Mouse (Mus musculus) splenic B cell, adult 2 months (primary cell): ENCODE data around the gene Luzp1.

Experiments
- DNase-seq: peaks from one replicate; pipeline ENCODE4 v3.0.0-alpha.2; 2011; ENCODE audit warnings: low read depth, low spot score
- H3K27me3 ChIP-seq: 2 replicates; pipeline ENCODE4 v1.6.1; 2012; ENCODE audit warnings: mild to moderate bottlenecking, low read length, moderate library complexity, mixed read lengths; ENCODE audit not compliant: control insufficient read depth, poor library complexity, insufficient read depth, severe bottlenecking
- H3K36me3 ChIP-seq: 2 replicates; pipeline ENCODE4 v1.6.1; 2012; ENCODE audit warnings: mild to moderate bottlenecking, low read length, moderate library complexity, mixed read lengths; ENCODE audit not compliant: control insufficient read depth, poor library complexity, insufficient read depth, severe bottlenecking

The Luzp1 gene

DNA sequence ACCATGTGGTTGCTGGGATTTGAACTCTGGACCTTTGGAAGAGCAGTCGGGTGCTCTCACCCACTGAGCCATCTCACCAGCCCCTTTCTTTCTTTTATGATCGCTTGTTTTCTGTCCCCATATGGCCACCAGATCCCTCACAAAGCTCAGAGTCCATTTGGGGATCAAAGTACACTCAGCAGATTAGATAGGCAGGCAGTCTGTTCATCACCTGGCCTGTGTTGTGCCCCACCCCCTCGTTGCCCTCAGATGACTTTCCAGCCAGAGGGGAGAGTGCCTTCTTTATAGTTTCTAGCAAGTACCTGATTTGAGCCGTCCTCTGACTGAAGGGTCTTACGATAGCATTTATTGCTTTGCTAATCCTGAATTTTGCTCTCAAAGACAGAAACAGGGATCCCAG, 16.8 kb upstream of the Luzp1 start:
- DNase-seq = no peak
- no peaks in the 10 kb centered on the region for H3K36me3 ChIP-seq
- no peaks in the 10 kb centered on the region for H3K27me3 ChIP-seq

DNA sequence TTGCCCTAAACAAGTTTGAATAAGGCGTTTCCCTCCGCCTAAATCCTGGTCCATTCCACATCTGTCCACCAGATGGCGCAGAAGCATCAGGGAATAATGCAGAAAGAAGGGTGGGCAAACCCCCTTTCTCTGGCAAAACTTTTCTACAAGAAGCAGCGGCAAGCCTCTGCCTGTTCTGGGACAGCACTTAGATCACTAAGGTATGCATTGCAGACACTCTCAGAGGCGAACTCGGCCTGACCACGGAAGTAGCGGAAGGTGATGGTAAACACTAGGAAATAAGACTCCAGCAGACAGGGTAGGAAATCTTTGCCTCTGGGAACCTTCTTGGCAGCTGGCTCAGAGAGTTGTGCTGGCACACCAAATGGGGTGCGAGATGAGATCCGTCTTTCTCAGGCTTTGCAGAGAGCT, 14.7 kb upstream of the Luzp1 start:
- peak; percentile 74 for DNase-seq
- no peaks in the 10 kb centered on the region for H3K36me3 ChIP-seq

DNA sequence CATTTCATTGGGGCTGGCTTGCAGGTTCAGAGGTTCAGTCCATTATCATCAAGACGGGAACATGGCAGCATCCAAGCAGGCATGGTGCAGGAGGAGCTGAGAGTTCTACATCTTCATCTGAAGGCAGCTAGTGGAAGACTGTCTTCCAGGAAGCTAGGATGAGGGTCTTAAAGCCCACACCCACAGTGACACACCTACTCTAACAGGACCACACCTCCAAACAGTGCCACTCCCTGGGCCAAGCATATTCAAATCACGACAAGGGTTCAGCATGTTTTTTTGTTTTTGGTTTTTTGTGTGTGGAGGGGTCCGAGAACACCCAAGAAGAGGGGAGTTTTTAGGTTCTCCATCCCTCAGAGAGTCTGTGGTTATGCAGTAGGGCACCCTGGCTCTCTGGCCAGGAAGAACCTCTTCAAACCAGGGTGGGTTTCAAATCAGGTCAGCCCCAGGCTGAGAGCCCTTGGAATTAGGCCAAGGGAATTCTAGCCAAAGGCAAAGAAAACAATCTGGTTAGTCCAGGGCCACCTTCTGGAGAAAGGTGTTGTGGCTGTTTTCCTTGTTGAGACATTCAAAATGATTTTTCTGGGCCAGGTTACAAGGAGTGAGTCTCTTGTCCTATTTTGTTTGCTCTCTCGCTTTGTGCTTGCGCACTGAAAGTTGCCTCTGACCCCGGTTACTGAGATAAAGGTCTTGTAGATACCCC, 12.9 kb upstream of the Luzp1 start:
- no peak for DNase-seq
- H3K27me3 ChIP-seq = no peaks in the 10 kb centered on the region

More for the DNA sequence above, 14.7 kb upstream of the Luzp1 start:
- no peaks in the 10 kb centered on the region for H3K27me3 ChIP-seq

DNA sequence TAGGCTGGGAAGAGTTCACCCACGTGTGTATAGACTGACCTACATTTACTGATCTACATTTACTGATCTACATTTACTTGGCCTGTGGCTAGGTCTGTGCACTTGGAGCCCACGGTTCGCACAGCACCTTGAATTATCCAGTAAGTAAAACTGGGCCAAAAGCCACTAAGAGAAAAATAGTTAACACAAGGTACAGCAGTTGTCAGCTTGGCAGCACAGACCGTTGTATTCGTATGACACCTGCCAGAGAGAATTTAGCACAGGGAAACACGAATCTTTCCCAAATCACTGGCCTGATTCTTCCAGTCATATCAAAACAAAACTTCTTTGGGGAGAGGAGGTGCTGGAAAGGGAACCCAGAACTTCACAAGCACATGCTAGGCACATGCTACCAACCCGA, 11.3 kb upstream of the Luzp1 start:
- DNase-seq = no peak
- Histone ChIP-seq H3K27me3 (no peaks in the 10 kb centered on the region), H3K36me3 (no peaks in the 10 kb centered on the region)

More for the DNA sequence above, 12.9 kb upstream of the Luzp1 start:
- no peaks in the 10 kb centered on the region for H3K36me3 ChIP-seq

DNA sequence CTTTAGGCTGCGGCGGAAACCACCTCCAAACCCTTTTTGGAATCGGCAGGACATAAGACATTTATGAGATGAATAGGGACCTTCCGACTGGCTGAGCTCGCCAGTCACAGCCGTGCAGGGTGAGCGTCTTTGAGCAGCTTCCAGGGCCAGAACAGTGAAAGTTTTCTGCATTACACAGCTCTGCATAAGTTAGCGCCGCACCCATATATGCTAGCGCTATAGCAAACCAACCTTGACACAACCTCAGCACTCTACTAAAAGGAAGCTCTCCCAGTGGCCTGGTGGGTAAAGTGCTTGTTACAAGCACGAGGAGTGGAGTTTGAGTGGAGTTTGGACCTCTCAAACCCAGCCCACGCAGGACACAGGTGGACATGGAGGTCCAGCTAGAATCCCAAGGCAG, 10.4 kb upstream of the Luzp1 start:
- DNase-seq = no peak
- Histone ChIP-seq H3K36me3 (no peaks in the 10 kb centered on the region), H3K27me3 (no peaks in the 10 kb centered on the region)

DNA sequence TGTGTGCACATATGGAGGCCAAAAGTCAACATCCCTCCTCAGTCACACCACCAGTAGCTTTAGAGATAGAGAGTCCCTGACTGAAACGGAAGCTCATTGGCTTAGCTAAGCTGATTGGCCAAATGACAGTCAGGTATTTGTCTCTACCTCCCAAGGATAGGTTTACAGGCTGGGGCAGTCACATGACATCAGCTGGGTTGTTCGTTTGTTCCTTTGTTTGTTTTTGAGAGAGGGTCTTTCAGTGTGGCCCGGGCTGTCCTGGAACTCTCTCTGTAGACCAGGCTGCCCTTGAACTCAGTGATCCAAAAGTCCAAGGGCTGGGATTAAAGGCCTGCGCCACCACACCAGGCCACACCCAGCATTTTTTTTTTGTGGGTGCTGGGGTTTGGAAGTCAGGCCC, 8.4 kb upstream of the Luzp1 start:
- no peak for DNase-seq
- Histone ChIP-seq H3K36me3 (no peaks in the 10 kb centered on the region), H3K27me3 (no peaks in the 10 kb centered on the region)

DNA sequence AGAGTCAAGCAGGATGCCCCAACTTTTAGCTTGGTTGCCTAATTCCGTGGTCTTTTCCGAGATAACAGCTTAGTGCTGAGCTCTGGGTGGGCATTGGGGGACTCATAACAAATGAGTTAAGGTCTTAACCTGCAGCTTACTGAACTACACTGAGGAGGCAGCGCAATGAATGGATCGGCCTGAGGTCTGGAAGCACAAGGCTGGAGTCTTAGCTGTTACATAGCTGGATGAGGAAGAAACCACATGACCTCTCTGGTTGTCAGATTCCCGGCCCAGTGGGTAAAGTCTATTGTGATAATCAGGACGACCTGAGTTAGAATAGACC, 7.8 kb upstream of the Luzp1 start:
- no peak for DNase-seq
- Histone ChIP-seq H3K36me3 (no peaks in the 10 kb centered on the region), H3K27me3 (no peaks in the 10 kb centered on the region)

DNA sequence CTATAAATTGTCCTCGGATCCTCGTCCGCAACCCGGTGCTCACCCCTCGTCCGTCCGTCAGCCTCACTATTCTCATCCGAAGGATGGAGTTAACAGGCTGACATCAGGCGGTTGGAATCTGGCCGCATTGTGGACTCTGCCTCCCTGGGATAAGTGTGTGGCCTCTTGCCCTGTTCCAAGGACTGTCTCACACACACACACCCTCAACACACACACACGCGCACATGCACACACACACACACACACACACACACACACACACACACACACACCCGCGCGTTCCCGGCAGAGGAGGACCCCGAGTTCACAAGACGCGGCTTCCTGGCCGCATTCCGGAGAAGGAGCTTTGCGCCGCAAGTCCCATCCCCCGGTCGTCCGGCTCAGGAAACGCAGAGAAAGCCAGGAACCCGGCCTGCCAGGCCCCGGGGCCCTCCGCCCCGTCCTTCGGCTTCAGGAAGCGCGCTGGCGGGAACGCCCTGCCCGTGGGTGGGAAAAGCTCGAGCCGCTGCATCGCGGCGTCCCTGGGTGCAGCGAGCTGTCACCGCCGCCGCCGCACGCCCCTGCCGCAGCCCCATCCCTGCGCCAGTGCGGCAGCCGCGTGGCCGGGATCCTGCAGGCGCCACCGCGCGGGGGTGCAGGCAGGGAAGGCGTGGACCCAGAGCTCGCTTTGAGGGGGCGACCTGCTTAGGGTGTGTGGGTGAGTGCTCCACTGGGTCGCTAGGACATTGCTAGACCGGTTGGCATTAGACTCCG, 7.3 kb upstream of the Luzp1 start, which contains the start of gene 6030445D17Rik:
Gene 6030445D17Rik, plus strand, starts transcription at position 165 of the 753 bp plus-strand sequence.
- Histone ChIP-seq H3K27me3 (no peaks in the 10 kb centered on the region), H3K36me3 (no peaks in the 10 kb centered on the region)
- DNase-seq = peak; percentile 24

DNA sequence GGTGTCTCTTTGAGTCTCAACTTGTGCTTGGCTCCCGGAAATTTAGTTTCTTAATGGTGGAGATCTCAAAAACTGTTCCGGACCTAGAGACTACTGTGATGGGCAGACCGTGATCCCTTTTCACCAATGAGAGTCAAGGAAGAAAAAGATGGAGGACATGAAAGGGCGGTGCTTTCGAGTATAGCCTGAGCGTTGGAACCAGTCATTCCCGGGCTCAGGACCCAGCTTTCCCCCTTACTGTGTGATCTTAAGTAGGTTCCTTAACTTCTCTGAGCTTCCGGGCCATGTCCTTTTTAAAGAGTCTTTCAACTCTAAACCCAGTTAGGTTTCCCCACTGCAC, 6.8 kb upstream of the Luzp1 start:
- no peak for DNase-seq
- H3K36me3 ChIP-seq = no peaks in the 10 kb centered on the region

DNA sequence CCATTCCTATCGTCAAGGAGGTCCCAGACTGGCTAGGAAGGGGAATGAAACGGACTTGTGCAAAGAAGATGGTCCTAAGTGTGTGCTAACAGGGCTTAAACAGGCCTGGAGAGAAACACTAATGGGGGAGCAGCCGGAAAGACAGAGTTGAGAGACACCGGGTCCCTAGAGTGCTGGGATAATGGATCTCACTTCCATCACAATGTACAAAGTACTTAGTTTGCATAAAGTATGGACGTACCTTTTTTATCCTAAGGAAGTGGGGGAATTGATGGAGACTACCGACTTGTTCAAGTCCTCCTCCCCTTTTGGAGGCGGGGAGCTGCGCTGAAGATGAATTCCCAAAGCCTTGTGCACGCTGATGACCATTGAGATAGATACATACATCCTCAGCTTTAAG, 6.1 kb upstream of the Luzp1 start:
- DNase-seq = no peak
- H3K36me3 ChIP-seq = no peaks in the 10 kb centered on the region
- no peaks in the 10 kb centered on the region for H3K27me3 ChIP-seq

More for the DNA sequence above, 6.8 kb upstream of the Luzp1 start:
- no peaks in the 10 kb centered on the region for H3K27me3 ChIP-seq

DNA sequence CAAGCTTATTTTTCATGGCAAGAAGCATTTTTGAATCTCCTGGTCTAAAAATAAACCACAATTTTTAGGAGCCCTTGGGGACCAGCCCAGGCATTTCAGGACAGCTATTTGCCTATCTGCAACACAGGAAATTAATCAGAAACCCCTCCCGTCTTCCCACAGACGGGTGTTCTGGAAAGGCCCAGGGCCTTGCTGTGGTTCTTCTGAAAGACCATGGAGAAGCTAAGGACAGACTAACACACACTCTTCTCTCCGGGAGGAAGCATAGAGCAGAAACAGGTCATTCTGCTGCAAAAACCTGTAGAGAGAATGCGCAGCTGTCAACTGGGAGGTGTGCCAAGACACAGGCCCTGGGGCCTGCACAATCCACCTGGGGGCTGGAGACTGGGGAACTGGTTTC, 3.3 kb upstream of the Luzp1 start:
- Histone ChIP-seq H3K27me3 (peaks cover 2% of the 10 kb centered on the region; the same call in 1 of the 2 replicates), H3K36me3 (no peaks in the 10 kb centered on the region)
- no peak for DNase-seq

DNA sequence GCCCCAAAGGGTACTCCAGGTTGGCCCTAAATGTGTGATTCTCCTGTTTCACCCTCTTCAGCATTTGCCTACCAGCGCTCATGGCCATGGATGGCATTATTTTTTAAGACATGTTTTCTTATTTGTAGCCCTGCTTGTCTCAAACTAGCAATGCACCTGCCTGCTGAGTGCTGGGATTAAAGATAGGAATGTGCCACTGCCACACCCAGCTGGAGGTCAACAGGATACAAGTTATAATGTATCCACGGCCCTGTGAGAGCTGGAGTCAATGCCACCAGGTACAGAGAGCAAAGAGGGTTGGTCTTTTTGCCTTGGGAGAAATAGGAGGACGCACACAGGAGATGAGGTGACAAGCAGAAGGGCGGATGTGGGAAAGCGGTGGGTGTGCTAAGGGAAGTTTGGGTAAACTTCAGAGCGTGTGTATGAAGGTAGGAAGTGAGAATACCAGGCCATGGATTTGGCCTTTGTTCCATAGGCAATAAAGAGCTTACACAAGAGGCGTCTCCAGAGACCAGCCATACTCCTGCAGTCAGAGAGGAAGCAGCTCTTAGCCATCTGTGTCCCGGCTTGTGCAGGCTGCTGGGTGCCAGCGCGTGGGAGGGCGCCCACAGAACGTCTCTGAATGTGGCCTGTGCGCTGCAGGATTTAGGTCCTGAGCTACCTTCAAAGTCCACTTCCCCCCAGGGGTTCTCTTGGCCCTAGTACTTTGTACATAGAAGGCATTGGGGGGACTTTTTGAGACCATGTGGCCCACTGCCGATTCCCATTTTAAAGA, 821 bp upstream of the Luzp1 start:
- Histone ChIP-seq H3K36me3 (no peaks in the 10 kb centered on the region), H3K27me3 (peaks cover 2% of the 10 kb centered on the region; the same call in 1 of the 2 replicates)
- peak; percentile 48 for DNase-seq

DNA sequence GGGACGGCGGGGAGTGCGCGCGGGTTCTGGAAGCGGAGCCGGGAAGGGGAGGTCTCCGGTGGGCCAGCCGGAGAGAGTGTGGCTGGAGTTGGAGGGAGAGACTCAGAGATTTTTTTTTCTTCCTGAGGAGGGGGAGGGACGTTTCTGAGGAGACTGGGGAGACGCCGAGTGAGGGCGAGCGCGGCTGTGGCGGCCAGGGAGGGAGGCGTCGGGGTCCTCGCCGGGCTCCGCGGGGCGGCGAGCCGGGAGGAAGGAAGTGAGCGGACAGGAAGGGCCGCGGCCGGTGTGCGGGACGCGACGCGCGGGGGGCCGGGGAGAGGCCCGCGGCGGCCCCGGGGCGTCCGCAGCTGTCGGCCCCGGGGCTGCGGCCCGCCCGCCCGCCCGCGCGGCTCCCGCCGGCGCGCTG, 383 bp downstream of the Luzp1 start:
- Histone ChIP-seq H3K36me3 (no peaks in the 10 kb centered on the region), H3K27me3 (peaks cover 2% of the 10 kb centered on the region; the same call in 1 of the 2 replicates)
- peak; percentile 40 for DNase-seq

DNA sequence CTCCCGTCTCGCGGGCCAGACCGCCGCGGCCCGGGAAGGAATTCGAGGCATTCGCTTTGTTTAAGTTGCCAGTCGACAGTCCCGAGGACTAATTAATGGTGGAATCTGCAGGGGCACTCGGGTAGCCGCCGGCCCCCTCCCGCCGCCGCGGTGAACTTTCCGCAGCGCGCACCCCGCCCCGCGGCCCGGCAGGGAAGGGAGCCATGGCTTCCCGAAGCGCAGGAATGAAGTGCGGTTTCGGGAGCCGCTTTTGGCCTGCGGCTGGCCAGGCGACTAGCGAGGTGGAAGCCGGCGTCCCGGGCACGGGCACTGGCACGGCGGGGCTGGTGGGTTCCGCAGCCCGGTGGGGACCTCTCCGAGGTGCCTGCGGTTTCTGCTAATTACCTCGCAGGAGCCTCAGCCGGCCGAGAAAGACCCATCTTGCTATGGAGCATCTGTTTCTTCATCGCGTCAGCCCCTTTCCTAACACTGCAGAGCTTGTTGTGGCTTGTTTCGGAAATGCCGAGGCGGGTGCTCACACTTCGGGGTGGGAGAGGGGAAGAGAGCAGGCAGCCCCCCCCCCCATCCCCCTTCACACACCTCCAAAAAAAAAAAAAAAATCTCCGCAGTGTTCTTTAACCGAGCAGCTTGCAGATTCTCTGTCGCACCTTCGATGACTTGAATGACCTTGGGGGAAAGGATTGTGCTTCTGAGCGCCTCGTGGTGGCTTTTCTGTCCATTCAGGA, 948 bp downstream of the Luzp1 start:
- Histone ChIP-seq H3K27me3 (peaks cover 2% of the 10 kb centered on the region; the same call in 1 of the 2 replicates), H3K36me3 (no peaks in the 10 kb centered on the region)
- peak; percentile 35 for DNase-seq
